Mouse (Mus musculus): ENCODE results near the gene Sh3d19. TPM values are rescaled to one million over a fixed set of nuclear protein-coding genes. Genes with fewer than 3 reads are reported as not detected.

Sh3d19 gene
- polyA plus RNA-seq, 1 experiment from 2014 or later = 29.0 TPM

DNA sequence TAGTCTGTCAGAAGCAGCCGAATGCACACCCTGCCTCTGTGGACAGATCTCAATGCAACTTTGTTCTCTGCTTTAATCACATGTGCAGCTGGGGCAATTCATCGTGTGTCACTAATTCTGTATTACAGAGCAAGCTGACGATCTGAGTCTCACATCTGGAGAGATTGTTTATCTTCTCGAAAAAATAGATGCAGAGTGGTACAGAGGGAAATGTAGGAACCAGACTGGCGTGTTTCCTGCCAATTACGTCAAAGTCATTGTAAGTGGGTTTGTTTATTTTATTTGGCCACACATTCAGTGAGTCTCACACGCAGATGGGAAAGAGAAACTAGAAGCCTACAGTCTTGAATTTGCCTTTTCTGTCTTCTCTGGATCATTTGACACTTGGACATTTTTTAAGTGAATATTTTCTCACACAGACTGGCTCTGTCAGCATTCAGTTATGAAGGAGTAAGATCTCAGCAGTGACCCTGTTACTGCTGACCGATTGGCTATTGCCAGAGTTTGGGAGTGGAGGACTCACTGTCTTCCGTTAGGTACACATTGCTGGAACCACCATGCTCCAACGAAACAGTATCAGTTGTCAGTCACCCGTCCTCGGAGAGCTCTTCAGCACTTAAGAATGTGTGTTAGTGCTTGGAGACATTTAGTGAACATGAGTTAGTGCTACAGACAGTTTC lies 143.9 kb downstream of the Sh3d19 start:
- H3K27me3 ChIP-seq (ENCODE audit: insufficient read depth, low read length) = no peaks in the 10 kb centered on the region
- no peak overlapping the region for H3K9ac ChIP-seq (ENCODE audit: low read depth, low read length)
- no peaks in the 10 kb centered on the region for H3K4me1 ChIP-seq (replicated peaks; ENCODE audit: insufficient read depth, low read length)
- WGBS = 28% methylated on average over 12 of the region's 12 CpGs
- TF ChIP-seq CTCF (IDR thresholded peaks at IDR 0.05; ENCODE audit: low read depth) = no peak
- peak overlapping the region; percentile 15; the same call in 1 of the 2 replicates for H3K4me2 ChIP-seq (ENCODE audit: low read length)
- DNase-seq (ENCODE audit: low spot score) (peak; percentile 21), ATAC-seq (replicated peaks; ENCODE audit: low FRiP score, low read depth) (no peak)
- H3K9me3 ChIP-seq (replicated peaks; ENCODE audit: low read length) = peaks cover 5% of the 10 kb centered on the region; the same call in 1 of the 2 replicates
- no peak overlapping the region for H3K4me3 ChIP-seq (replicated peaks; ENCODE audit: low read depth, low read length)
- H3K27ac ChIP-seq = no peak overlapping the region
- peaks cover 15% of the 10 kb centered on the region; the same call in 1 of the 2 replicates for H3K36me3 ChIP-seq (ENCODE audit: insufficient read depth, low read length)

- Histone ChIP-seq H3K36me3 (ENCODE audit: insufficient read depth, low read length) (peaks cover 22% of the 10 kb centered on the region; the same call in 1 of the 2 replicates), H3K9ac (ENCODE audit: low read depth, low read length) (no peak overlapping the region), H3K4me1 (replicated peaks; ENCODE audit: insufficient read depth, low read length) (no peaks in the 10 kb centered on the region), H3K4me2 (ENCODE audit: low read length) (no peak overlapping the region), H3K27ac (no peak overlapping the region), H3K27me3 (ENCODE audit: insufficient read depth, low read length) (no peaks in the 10 kb centered on the region), H3K9me3 (replicated peaks; ENCODE audit: low read length) (peaks cover 5% of the 10 kb centered on the region; the same call in 1 of the 2 replicates), H3K4me3 (replicated peaks; ENCODE audit: low read depth, low read length) (no peak overlapping the region)
- 93% methylated on average over 4 of the region's 4 CpGs for WGBS
- peak; percentile 52 for TF ChIP-seq CTCF (IDR thresholded peaks at IDR 0.05; ENCODE audit: low read depth)
- no peak for DNase-seq (ENCODE audit: low spot score)
- ATAC-seq (replicated peaks; ENCODE audit: low FRiP score, low read depth) = no peak
Observed at GRCm38 (mm10) chr3:86116951-86117350, 146.0 kb downstream of the Sh3d19 start.

GRCm38 (mm10) chr3:86119237-86119932 lies 148.5 kb downstream of the Sh3d19 start:
- DNase-seq (ENCODE audit: low spot score) (no peak), ATAC-seq (replicated peaks; ENCODE audit: low FRiP score, low read depth) (no peak)
- peaks cover 5% of the 10 kb centered on the region; the same call in 1 of the 2 replicates for H3K9me3 ChIP-seq (replicated peaks; ENCODE audit: low read length)
- 57% methylated on average over 16 of the region's 16 CpGs for WGBS
- no peak overlapping the region for H3K4me2 ChIP-seq (ENCODE audit: low read length)
- peaks cover 23% of the 10 kb centered on the region; the same call in 1 of the 2 replicates for H3K36me3 ChIP-seq (ENCODE audit: insufficient read depth, low read length)
- no peak overlapping the region for H3K9ac ChIP-seq (ENCODE audit: low read depth, low read length)
- H3K27me3 ChIP-seq (ENCODE audit: insufficient read depth, low read length) = no peaks in the 10 kb centered on the region
- H3K4me3 ChIP-seq (replicated peaks; ENCODE audit: low read depth, low read length) = no peak overlapping the region
- H3K27ac ChIP-seq = no peak overlapping the region
- no peak for TF ChIP-seq CTCF (IDR thresholded peaks at IDR 0.05; ENCODE audit: low read depth)
- no peaks in the 10 kb centered on the region for H3K4me1 ChIP-seq (replicated peaks; ENCODE audit: insufficient read depth, low read length)

- H3K4me2 ChIP-seq (ENCODE audit: low read length) = no peak overlapping the region
- no peak overlapping the region for H3K4me3 ChIP-seq (replicated peaks; ENCODE audit: low read depth, low read length)
- H3K27me3 ChIP-seq (ENCODE audit: insufficient read depth, low read length) = no peaks in the 10 kb centered on the region
- H3K9ac ChIP-seq (ENCODE audit: low read depth, low read length) = no peak overlapping the region
- peaks cover 26% of the 10 kb centered on the region for H3K36me3 ChIP-seq (ENCODE audit: insufficient read depth, low read length)
- H3K9me3 ChIP-seq (replicated peaks; ENCODE audit: low read length) = no peaks in the 10 kb centered on the region
- no peak for DNase-seq (ENCODE audit: low spot score)
- H3K4me1 ChIP-seq (replicated peaks; ENCODE audit: insufficient read depth, low read length) = no peaks in the 10 kb centered on the region
- no peak for ATAC-seq (replicated peaks; ENCODE audit: low FRiP score, low read depth)
- no peak overlapping the region for H3K27ac ChIP-seq
- peak; percentile 11; the same call in 1 of the 2 replicates for TF ChIP-seq CTCF (IDR thresholded peaks at IDR 0.05; ENCODE audit: low read depth)
Observed at GRCm38 (mm10) chr3:86122156-86122555, 151.2 kb downstream of the Sh3d19 start.

GRCm38 (mm10) chr3:86123251-86123746 lies 152.4 kb downstream of the Sh3d19 start:
- Histone ChIP-seq H3K27ac (no peak overlapping the region), H3K9me3 (replicated peaks; ENCODE audit: low read length) (no peaks in the 10 kb centered on the region), H3K36me3 (ENCODE audit: insufficient read depth, low read length) (peaks cover 32% of the 10 kb centered on the region), H3K4me3 (replicated peaks; ENCODE audit: low read depth, low read length) (no peak overlapping the region), H3K9ac (ENCODE audit: low read depth, low read length) (no peak overlapping the region), H3K4me1 (replicated peaks; ENCODE audit: insufficient read depth, low read length) (no peaks in the 10 kb centered on the region), H3K27me3 (ENCODE audit: insufficient read depth, low read length) (no peaks in the 10 kb centered on the region), H3K4me2 (ENCODE audit: low read length) (no peak overlapping the region)
- no peak for ATAC-seq (replicated peaks; ENCODE audit: low FRiP score, low read depth)
- no peak for DNase-seq (ENCODE audit: low spot score)
- WGBS = 89% methylated on average over 8 of the region's 8 CpGs
- TF ChIP-seq CTCF (IDR thresholded peaks at IDR 0.05; ENCODE audit: low read depth) = no peak

DNA sequence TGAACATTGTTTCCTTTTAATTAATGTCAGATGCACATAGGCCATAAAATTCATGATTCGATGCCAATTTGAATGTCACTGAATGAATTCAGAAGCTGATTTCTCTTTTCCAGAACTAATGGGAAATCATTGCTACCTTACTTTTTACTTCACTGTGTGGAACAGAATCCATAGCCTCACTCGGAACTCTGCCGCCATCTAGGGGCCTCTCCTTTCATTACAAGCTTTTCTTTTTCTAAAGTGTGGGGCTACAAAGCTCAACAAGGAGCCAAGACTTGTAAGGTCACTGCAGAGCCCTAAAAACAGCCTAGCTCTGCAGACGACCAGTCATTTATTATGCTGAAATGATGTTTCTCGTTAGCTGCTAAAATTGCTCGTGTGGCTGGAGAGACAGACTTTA lies 158.8 kb downstream of the Sh3d19 start:
- peak; percentile 79 for DNase-seq (ENCODE audit: low spot score)
- Histone ChIP-seq H3K4me2 (ENCODE audit: low read length) (no peak overlapping the region), H3K4me1 (replicated peaks; ENCODE audit: insufficient read depth, low read length) (no peaks in the 10 kb centered on the region), H3K9me3 (replicated peaks; ENCODE audit: low read length) (no peaks in the 10 kb centered on the region), H3K27ac (no peak overlapping the region), H3K9ac (ENCODE audit: low read depth, low read length) (no peak overlapping the region), H3K27me3 (ENCODE audit: insufficient read depth, low read length) (no peaks in the 10 kb centered on the region), H3K4me3 (replicated peaks; ENCODE audit: low read depth, low read length) (no peak overlapping the region), H3K36me3 (ENCODE audit: insufficient read depth, low read length) (peaks cover 25% of the 10 kb centered on the region)
- ATAC-seq (replicated peaks; ENCODE audit: low FRiP score, low read depth) = no peak
- TF ChIP-seq CTCF (IDR thresholded peaks at IDR 0.05; ENCODE audit: low read depth) = peak; percentile 85
- 10% methylated on average over 6 of the region's 6 CpGs for WGBS

All from kidney, postnatal 0 days (tissue).